Mouse (Mus musculus): ENCODE results near the gene Carns1. TPM values are rescaled to one million over a fixed set of nuclear protein-coding genes. Genes with fewer than 3 reads are reported as not detected.

The Carns1 gene
- polyA plus RNA-seq, 1 experiment from 2014 or later, result 2.8 TPM

DNA sequence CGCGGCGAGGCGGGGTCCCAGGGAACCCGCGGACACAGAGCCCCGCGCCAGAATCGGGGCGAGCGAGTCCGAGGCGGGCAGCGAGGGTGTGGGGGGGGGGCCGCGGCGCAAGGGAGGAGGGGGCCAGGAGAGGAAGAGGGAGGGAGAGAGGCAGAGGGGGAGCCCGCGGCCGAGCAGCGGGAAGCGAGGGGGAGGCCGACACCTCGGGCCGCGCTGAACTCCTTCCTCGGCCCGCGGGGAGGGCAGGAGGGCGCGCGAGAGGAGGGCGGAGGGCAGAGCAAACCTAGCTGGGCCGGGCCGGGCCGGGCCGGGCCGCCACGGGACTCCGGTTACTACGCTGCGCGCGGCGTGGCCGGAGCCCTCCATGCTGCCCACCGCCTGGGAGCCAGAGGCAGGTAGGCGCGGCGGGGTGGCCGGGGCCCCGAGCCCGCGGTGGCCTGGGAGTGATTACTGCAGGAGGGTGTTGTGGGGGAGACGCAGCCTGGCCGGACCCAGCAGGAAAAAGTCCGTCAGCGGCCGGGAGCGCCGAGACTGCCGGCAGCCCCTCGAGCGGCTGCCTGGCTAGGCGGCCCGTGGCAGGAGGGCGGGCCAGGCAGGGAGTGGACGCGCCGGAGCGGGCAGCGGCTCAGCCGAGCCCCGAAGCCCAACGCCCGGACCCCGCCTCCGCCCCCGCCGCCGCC is 39.6 kb upstream of the Carns1 start:
- Histone ChIP-seq H3K4me1 (peaks cover 53% of the 10 kb centered on the region), H3K4me3 (peak overlapping the region; percentile 83), H3K27ac (peak overlapping the region; percentile 93), H3K4me2 (peak overlapping the region; percentile 99), H3K36me3 (no peaks in the 10 kb centered on the region), H3K27me3 (no peaks in the 10 kb centered on the region), H3K9ac (peak overlapping the region; percentile 97), H3K9me3 (no peaks in the 10 kb centered on the region)
- 0% methylated on average over 40 of the region's 81 CpGs for WGBS
- peak; percentile 53 for ATAC-seq (ENCODE audit: borderline replicate concordance, extremely low read depth, low FRiP score, low TSS enrichment)

DNA sequence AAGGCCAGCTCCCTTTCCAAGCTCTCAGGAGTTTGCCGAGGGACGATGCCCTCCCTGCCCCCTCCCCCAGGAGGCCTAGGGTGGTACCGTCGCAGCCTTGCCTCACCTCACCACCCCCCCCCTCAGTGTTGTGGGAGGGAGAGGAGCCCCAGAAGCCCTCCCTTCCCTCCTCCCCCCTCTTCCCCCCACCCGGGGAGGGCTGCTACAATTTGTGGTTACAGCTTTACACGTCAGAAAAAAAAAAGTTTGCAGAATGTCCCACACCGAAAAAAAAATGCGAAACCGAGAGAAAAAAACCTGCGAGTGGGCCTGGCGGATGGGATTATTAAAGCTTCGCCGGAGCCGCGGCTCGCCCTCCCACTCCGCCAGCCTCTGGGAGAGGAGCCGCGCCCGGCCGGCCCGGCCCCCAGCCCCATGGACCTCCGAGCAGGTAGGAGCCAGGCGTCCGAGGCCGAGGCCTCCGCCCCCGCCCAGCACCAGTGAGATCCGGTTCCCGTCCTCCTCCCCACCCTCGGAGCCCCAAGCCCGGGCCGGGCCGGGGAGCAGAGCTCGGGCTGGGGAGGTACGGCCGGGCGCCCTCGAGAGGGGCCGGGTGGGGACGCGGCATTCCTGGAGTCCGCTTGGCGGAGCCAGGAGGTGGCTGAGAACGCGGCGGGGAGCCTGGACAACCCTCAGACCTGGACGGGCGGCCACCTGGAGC is 38.9 kb upstream of the Carns1 start, which contains the start of the genes Clcf1 and AC109138.7:
Gene Clcf1, plus strand, starts transcription at position 168 of the 700 bp plus-strand sequence.
Gene AC109138.7, plus strand, starts transcription at position 287 of the 700 bp plus-strand sequence.
- H3K4me3 ChIP-seq, result peak within 1 kb of the TSS; percentile 83
- peak within 1 kb of the TSS; percentile 97 for H3K9ac ChIP-seq
- WGBS, result under 1% methylated on average over 40 of the region's 49 CpGs
- H3K36me3 ChIP-seq, result no peaks in the 10 kb centered on the region
- H3K4me1 ChIP-seq, result peaks cover 47% of the 10 kb centered on the region
- no peaks in the 10 kb centered on the region for H3K9me3 ChIP-seq
- H3K27me3 ChIP-seq, result no peaks in the 10 kb centered on the region
- ATAC-seq (ENCODE audit: borderline replicate concordance, extremely low read depth, low FRiP score, low TSS enrichment), result peak; percentile 60
- peak within 1 kb of the TSS; percentile 93 for H3K27ac ChIP-seq
- H3K4me2 ChIP-seq, result peak within 1 kb of the TSS; percentile 99

- Histone ChIP-seq H3K4me3 (peak overlapping the region; percentile 83), H3K4me1 (peaks cover 47% of the 10 kb centered on the region), H3K4me2 (peak overlapping the region; percentile 99), H3K27me3 (no peaks in the 10 kb centered on the region), H3K9me3 (no peaks in the 10 kb centered on the region), H3K9ac (no peak overlapping the region; the same call in 1 of the 2 replicates), H3K27ac (peak overlapping the region; percentile 93), H3K36me3 (no peaks in the 10 kb centered on the region)
- no peak for ATAC-seq (ENCODE audit: borderline replicate concordance, extremely low read depth, low FRiP score, low TSS enrichment)
- 14% methylated on average over 9 of the region's 9 CpGs for WGBS
Observed at GRCm38 (mm10) chr19:4213524-4213974, 38.3 kb upstream of the Carns1 start.

DNA sequence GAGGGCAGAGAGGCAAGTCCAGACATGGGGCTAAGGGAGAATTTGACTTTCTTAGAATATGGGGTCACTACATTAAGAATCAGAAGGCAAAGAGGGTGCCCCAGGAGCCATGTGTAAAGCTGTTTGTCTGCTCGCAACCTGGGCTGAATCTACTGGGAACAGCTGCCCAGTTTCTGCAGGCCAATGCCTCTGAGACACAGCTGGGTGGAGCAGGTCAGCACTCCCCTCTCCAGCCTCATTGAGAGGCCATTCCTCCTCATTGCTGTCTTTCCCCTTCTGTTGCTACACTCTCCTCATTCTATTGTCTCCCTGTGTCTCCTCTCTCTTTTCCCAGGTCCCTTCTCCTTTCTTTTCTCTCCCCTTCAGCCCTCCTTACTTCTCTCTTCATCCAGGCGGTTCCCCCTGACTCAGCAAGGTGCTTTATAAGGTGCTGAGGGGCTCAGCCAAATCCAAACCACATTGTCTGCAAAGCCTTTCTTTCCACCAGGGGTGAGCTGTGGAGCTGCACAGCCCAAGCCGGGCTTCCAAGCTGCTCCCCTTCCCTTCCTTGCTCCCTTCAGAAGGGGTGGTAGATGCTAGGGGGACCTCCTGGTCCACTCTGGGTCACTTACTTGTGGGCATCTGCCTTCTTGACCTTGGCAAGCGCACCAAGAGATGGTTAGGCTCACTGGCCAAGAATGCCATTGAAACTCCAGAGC is 36.8 kb upstream of the Carns1 start:
- no peak overlapping the region for H3K4me3 ChIP-seq
- H3K27ac ChIP-seq, result no peak overlapping the region
- no peak overlapping the region for H3K9ac ChIP-seq
- no peaks in the 10 kb centered on the region for H3K27me3 ChIP-seq
- no peaks in the 10 kb centered on the region for H3K36me3 ChIP-seq
- peaks cover 35% of the 10 kb centered on the region for H3K4me1 ChIP-seq
- WGBS, result 42% methylated on average over 4 of the region's 4 CpGs
- H3K9me3 ChIP-seq, result no peaks in the 10 kb centered on the region
- H3K4me2 ChIP-seq, result no peak overlapping the region
- ATAC-seq (ENCODE audit: borderline replicate concordance, extremely low read depth, low FRiP score, low TSS enrichment), result no peak

GRCm38 (mm10) chr19:4208563-4208962 is 33.3 kb upstream of the Carns1 start:
- Histone ChIP-seq H3K4me2 (no peak overlapping the region), H3K27ac (no peak overlapping the region), H3K4me1 (peaks cover 12% of the 10 kb centered on the region), H3K9me3 (no peaks in the 10 kb centered on the region), H3K9ac (no peak overlapping the region), H3K36me3 (no peaks in the 10 kb centered on the region), H3K4me3 (no peak overlapping the region), H3K27me3 (peaks cover 6% of the 10 kb centered on the region; the same call in 1 of the 2 replicates)
- ATAC-seq (ENCODE audit: borderline replicate concordance, extremely low read depth, low FRiP score, low TSS enrichment), result no peak
- WGBS, result 60% methylated on average over 5 of the region's 5 CpGs

DNA sequence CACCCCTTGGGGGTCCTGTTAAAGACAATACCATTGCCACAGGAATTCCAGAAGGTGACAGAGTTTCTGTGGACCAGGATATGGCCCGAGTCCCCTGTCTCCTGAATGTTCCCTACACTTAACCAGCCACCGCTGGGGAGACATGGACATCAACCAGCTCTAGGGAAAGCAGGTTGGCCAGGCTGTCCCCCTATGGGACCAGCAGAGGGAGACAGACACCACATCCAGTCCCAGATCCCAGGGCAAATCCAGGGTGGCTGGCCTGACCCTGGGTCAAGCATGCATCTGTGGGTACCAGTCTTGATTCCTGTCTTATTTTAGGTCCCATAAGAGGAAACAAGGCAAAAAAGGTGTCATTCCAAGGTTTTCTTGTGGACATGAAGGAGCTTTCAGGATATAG is 31.7 kb upstream of the Carns1 start:
- Histone ChIP-seq H3K9me3 (no peaks in the 10 kb centered on the region), H3K27ac (no peak overlapping the region), H3K9ac (no peak overlapping the region), H3K36me3 (no peaks in the 10 kb centered on the region), H3K4me2 (no peak overlapping the region), H3K4me1 (peaks cover 5% of the 10 kb centered on the region), H3K4me3 (no peak overlapping the region), H3K27me3 (peaks cover 6% of the 10 kb centered on the region; the same call in 1 of the 2 replicates)
- peak; percentile 44; the same call in 1 of the 2 replicates for ATAC-seq (ENCODE audit: borderline replicate concordance, extremely low read depth, low FRiP score, low TSS enrichment)
- 0% methylated on average over 2 of the region's 2 CpGs for WGBS

DNA sequence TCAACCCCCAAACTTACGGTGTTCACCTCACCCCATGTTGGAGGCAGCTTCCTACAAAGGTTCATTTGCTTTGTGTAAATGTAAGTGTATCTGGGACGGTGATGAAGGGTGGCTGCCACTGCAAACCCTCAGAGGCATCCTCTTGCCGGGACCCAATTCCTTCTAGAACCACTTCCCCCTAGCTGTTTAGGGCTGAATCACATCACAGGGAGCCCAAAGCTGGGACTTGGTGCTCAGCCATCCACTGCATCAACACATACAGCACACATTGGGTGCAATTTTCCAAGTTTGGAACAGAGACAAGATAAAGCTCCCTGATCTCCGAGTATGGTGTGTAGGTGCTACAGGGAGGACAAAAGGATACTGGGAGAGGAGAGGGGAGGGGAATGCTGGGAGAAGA is 29.6 kb upstream of the Carns1 start:
- no peak overlapping the region for H3K9ac ChIP-seq
- 0 out of 2 replicates have a peak, but pooled peaks cover 3% of the 10 kb centered on the region for H3K36me3 ChIP-seq
- peaks cover 17% of the 10 kb centered on the region for H3K4me1 ChIP-seq
- H3K9me3 ChIP-seq, result no peaks in the 10 kb centered on the region
- peaks cover 6% of the 10 kb centered on the region; the same call in 1 of the 2 replicates for H3K27me3 ChIP-seq
- H3K4me2 ChIP-seq, result no peak overlapping the region
- ATAC-seq (ENCODE audit: borderline replicate concordance, extremely low read depth, low FRiP score, low TSS enrichment), result no peak
- no peak overlapping the region for H3K4me3 ChIP-seq
- no peak overlapping the region for H3K27ac ChIP-seq
- WGBS, result 63% methylated on average over 3 of the region's 4 CpGs

DNA sequence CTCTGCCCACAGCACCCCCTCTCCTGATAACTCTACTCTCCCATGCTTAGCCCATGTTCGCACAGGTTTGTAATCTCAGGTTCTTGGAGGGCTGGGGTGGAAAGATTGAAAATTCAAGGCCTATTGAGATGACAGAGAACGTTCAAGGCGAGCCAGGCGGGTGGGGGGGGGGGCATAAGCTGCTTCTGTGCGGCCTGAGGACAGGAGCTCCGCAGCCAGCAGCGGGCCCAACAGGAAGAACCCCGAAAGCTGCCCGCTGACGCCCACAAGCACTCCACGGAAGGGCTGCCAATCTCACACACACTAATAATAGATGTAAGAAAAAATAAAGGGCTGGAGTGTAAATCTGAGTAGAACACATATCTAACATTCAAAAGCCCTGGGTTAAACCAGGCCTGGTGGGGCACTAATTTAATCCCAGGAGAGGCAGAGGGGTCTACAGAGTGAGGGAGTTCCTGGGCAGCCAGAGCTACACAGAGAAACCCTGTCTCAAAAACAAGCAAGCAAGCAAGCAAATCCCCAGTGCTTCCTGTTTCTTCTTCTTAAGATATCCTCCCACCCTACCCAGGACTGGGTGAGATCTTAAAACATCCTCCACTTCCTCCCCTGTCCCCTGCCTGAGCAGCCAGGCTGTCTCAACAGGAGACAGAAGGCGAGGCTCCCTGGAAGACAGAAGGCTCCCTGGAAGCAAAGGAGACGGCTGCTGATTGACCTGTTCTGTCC is 28.5 kb upstream of the Carns1 start:
- H3K27me3 ChIP-seq, result peaks cover 6% of the 10 kb centered on the region; the same call in 1 of the 2 replicates
- no peak overlapping the region for H3K4me2 ChIP-seq
- no peak for ATAC-seq (ENCODE audit: borderline replicate concordance, extremely low read depth, low FRiP score, low TSS enrichment)
- peaks cover 17% of the 10 kb centered on the region for H3K4me1 ChIP-seq
- peaks cover 10% of the 10 kb centered on the region for H3K36me3 ChIP-seq
- 49% methylated on average over 13 of the region's 13 CpGs for WGBS
- H3K9ac ChIP-seq, result no peak overlapping the region
- H3K4me3 ChIP-seq, result no peak overlapping the region
- H3K27ac ChIP-seq, result peak overlapping the region; percentile 48; the same call in 1 of the 2 replicates
- no peaks in the 10 kb centered on the region for H3K9me3 ChIP-seq

DNA sequence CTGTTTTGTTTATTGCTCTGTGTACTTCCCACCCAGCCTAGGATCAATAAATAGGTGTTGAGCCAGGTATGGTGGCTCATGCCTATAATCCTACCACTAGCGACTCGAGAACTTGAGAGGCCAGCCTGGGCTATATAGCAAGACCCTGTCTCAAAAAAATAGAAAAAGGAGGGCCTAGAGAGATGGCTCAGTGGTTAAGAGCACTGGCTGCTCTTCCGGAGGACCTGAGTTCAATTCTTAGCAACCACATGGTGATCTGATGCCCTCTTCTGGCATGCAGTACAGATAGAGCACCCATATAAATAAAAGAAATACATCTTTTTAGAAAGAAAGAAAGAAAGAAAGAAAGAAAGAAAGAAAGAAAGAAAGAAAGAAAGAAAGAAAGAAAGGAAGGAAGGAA is 27.9 kb upstream of the Carns1 start:
- H3K4me1 ChIP-seq, result peaks cover 17% of the 10 kb centered on the region
- H3K27me3 ChIP-seq, result peaks cover 6% of the 10 kb centered on the region; the same call in 1 of the 2 replicates
- WGBS, result 62% methylated on average over 3 of the region's 3 CpGs
- H3K4me2 ChIP-seq, result no peak overlapping the region
- peaks cover 10% of the 10 kb centered on the region for H3K36me3 ChIP-seq
- no peak for ATAC-seq (ENCODE audit: borderline replicate concordance, extremely low read depth, low FRiP score, low TSS enrichment)
- no peak overlapping the region for H3K9ac ChIP-seq
- no peaks in the 10 kb centered on the region for H3K9me3 ChIP-seq
- no peak overlapping the region for H3K27ac ChIP-seq
- H3K4me3 ChIP-seq, result no peak overlapping the region

DNA sequence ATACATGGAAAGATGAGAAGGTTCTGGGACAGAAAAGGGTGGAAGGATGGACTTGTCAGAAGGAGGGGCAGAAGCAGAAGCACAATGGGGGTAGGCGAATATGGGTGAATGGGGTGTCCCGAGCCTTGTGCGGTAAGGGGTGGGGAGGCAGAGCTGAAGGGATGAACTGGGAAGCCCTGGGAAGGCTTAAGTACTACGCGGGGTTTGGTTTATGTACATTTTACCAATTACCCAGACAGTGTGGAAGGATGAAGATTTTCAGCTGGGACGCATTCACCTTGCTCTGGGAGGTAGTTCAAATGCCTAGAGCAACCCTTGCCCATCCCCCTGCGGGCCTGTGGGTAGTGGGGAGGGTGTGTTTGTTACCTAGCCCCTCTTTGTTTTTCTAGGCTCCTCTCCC is 26.9 kb upstream of the Carns1 start:
- Histone ChIP-seq H3K36me3 (peaks cover 13% of the 10 kb centered on the region), H3K4me1 (peaks cover 17% of the 10 kb centered on the region), H3K27ac (no peak overlapping the region), H3K27me3 (peaks cover 6% of the 10 kb centered on the region; the same call in 1 of the 2 replicates), H3K4me2 (peak overlapping the region; percentile 82), H3K4me3 (peak overlapping the region; percentile 64), H3K9ac (peak overlapping the region; percentile 75), H3K9me3 (no peaks in the 10 kb centered on the region)
- ATAC-seq (ENCODE audit: borderline replicate concordance, extremely low read depth, low FRiP score, low TSS enrichment), result no peak
- WGBS, result 21% methylated on average over 7 of the region's 7 CpGs

DNA sequence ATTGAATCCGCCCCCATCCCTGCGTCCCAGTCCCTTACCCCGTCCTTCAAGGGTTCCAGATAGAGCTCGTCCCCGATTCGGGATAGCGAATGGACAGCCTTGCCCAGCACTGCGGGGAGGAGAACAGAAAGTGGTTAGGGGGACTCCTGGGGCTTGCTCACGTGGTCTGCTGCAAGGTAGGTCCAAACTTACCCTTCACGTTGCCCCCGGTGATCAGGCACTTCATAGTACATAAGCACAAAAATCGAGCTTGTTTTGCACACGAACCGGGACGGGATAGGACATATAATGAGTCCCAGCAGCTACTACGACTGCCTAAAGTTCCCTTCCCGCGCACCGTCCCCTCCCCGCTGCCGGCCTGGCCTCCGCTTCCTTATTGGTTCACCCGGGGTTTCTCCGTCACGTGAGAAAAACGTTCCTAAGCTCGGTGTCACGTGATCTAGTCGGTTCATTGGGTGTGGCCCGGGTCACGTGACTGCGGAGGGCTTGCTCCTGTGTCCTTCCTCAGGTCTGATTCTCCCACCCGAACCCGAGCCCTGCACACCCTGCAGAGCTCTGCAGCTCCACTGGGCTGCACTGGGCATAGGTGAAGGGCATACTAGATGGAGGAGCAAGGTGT is 26.1 kb upstream of the Carns1 start, which contains the start of gene Rad9a:
Gene Rad9a, minus strand, starts transcription at position 372 of the 619 bp plus-strand sequence.
- Histone ChIP-seq H3K4me2 (peak within 1 kb of the TSS; percentile 82), H3K36me3 (peaks cover 21% of the 10 kb centered on the region), H3K9me3 (no peaks in the 10 kb centered on the region), H3K4me3 (peak within 1 kb of the TSS; percentile 64), H3K4me1 (peaks cover 21% of the 10 kb centered on the region), H3K9ac (peak within 1 kb of the TSS; percentile 75), H3K27ac (peak within 1 kb of the TSS; percentile 61), H3K27me3 (peaks cover 4% of the 10 kb centered on the region; the same call in 1 of the 2 replicates)
- peak; percentile 88 for ATAC-seq (ENCODE audit: borderline replicate concordance, extremely low read depth, low FRiP score, low TSS enrichment)
- WGBS, result under 1% methylated on average over 34 of the region's 34 CpGs
